Mouse (Mus musculus) CH12.LX (cell line): ENCODE measurements at regions not wholly inside any gene's neighbourhood (a gene's known extent, or its start where the extent isn't known, plus 50 kb on each side); places are given as distances from the start of the nearest gene placed in this dataset.

ENCODE experiments used
- CHD2 ChIP-seq: IDR thresholded peaks from 2 replicates; pipeline ENCODE4 v1.6.1; 2011; ENCODE audit warnings: low read length, improper control_type of control experiment
- CTCF ChIP-seq, 2 experiments: IDR thresholded peaks in 1 of 2; conservative IDR thresholded peaks in 1 of 2; 2 replicates each; pipeline ENCODE4 v1.5.1; 2011 to 2012; ENCODE audit warnings: low read depth in 2 of 2, low read length in 2 of 2, improper control_type of control experiment in 1 of 2, inconsistent platforms in 1 of 2, mild to moderate bottlenecking in 1 of 2, moderate library complexity in 1 of 2
- JUND ChIP-seq: conservative IDR thresholded peaks from 2 replicates; pipeline ENCODE4 v1.6.1; 2011; ENCODE audit warnings: low read depth, low read length, improper control_type of control experiment
- MAZ ChIP-seq: IDR thresholded peaks from 2 replicates; pipeline ENCODE4 v1.6.1; 2012; ENCODE audit warnings: low read depth, mild to moderate bottlenecking, inconsistent platforms, low read length, improper control_type of control experiment, moderate library complexity
- RCOR1 ChIP-seq: conservative IDR thresholded peaks from 2 replicates; pipeline ENCODE4 v1.6.1; 2012; ENCODE audit warnings: low read depth, mild to moderate bottlenecking, inconsistent platforms, low read length, improper control_type of control experiment
- TCF12 ChIP-seq: IDR thresholded peaks from 2 replicates; pipeline ENCODE4 v1.6.1; 2014; ENCODE audit warnings: low read depth, mild to moderate bottlenecking, inconsistent platforms, low read length, improper control_type of control experiment
- USF1 ChIP-seq: IDR thresholded peaks from 2 replicates; pipeline ENCODE4 v1.6.1; 2014; ENCODE audit warnings: low read depth, mild to moderate bottlenecking, inconsistent platforms, low read length, improper control_type of control experiment
- USF2 ChIP-seq: conservative IDR thresholded peaks from 2 replicates; pipeline ENCODE4 v1.6.1; 2011; ENCODE audit warnings: low read depth, low read length, improper control_type of control experiment

DNA sequence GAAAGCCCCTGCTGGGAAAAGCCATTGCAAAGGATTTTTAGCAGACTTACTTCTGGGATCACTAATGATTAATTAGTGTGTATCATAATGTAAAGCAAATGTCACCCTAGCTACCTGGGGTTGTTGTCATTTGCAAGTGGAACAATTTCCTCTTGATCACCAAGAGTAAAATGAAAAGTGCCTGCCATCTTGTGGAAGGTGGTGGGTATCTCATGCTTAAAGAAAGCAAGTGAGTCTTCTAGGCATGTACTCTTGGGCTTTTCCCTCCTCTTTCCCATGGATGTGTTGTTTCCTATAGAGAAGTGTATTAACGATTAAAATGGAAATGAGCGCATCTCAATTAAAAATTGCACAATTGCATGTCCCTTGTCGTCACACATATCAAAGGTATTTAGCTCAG lies 355.4 kb downstream of the Zic3 start:
- TF ChIP-seq TCF12 (no peak), USF2 (no peak), CTCF (conservative IDR thresholded peaks at IDR 0.05 in 1 of 2, IDR thresholded peaks at IDR 0.05 in 1 of 2; ENCODE audit: low read depth in 2 of 2, low read length in 2 of 2) (no peak), MAZ (no peak), CHD2 (no peak), USF1 (no peak), JUND (no peak), RCOR1 (no peak)
